Mouse (Mus musculus) urinary bladder, postnatal 4 days (tissue): ENCODE results near the gene Rabgap1l.
"Not testable (repeated sequence)": the region's sequence is repeated elsewhere in the genome, so short reads cannot be mapped to it uniquely, and the experiment has no call there.

Experiments used
- DNase-seq, 2 experiments: peaks; one replicate each; pipeline ENCODE4 v3.0.0; 2021 to 2022; ENCODE audit warnings: low spot score in 2 of 2

Rabgap1l gene

GRCm38 (mm10) chr1:160693094-160693447 lies 99.9 kb downstream of the Rabgap1l start:
- peak; percentile 86 to 88 for DNase-seq

- DNase-seq = no peak
Measured at GRCm38 (mm10) chr1:160692224-160693093, 100.6 kb downstream of the Rabgap1l start.

DNA sequence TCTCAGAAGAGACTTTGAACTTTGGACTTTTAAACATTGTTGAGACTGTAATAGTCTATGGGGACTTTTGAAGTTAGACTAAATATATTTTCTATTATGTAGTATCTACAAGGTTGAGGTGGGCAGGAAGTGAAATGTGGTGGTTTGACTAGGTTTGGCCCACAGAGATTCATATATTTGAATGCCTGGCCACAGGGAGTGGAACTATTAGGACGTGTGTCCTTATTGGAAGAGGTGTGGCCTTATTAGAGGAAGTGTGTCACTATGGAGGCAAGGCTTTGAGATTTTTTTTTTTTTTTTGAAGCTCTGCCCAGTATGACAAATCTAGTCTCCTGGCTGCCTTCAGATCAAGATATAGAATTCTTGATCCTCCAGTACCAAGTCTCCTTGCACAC lies 101.8 kb downstream of the Rabgap1l start:
- no peak for DNase-seq

DNA sequence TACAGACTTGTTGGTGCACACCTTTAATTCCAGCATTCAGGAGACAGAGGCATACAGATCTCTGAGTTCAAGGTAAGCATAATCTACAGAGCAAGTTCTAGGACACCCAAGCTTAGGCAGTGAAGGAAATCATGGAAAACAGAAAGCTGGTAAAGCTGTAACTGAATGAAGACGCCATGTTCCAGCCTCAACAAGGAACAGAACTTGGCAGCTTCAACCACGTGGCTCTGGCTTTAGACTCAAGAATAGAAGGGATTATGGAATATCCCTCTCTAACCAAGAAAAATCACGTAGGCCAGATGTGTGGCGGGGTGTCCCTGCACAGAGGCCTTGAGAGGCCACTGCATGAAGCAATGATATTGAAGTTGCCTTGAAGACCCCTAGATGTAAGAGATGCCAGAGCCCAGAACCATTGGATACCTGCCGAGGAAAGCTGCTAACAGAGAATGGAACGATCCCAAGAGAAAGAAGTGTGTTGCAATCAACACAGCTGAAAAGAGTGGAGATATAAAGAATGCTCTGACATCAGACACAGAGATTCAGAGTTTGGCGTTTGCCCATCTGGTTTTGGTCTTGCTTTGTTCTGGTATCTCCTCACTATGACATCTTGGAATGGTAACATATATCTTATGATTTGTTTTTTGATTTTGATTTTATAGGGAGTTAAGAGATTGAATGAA lies 102.4 kb downstream of the Rabgap1l start:
- no peak for DNase-seq

DNA sequence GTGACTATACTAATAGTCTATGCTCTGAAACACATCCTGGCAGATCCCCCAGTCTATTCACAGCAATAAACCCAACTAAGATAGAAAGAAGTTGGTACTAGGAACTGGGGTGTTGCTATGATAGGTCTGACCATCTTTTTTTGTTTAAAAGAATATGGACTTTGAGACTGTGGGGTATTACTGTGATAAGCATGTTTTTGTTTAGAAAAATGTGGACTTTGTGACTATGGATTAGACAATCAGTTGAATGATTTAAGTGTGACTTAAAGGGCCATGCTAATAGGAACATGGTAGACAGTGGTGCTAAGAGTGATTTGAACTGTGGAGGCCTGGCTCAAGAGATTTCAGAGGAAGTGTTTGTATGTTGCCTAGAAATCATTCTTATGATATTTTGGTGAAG lies 103.5 kb downstream of the Rabgap1l start:
- DNase-seq = no peak

GRCm38 (mm10) chr1:160684251-160684650 lies 108.8 kb downstream of the Rabgap1l start:
- no peak for DNase-seq

DNA sequence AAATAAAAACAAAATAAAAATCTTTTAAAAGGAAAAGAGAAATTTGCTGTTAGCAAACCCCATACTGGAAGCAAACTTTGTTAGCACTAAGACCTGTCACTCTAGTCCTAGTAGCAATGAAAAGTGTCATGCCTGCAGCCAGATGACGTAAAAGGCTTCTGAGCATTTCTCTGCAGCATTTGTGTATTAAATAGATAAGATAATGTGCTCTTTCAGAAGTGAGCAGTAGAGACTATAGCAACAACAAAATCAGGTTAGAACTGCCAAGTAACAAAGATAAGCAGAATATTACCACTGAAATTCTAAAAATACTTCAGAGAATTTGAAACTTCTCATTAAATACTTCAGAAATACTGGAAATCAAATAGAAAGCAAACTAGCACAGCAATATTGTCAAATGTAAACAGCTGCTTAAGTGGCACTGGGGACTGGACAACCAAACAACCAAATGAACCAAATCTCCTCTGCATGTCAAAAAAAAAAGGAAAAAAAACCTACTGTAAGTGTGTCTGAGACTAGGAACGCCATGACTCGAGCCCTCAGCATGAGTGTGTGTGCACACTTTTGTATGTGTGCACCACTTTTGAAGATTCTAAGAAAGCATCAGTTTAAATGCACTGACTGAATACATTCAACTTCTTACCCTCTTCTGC lies 111.5 kb downstream of the Rabgap1l start:
- DNase-seq = no peak

- DNase-seq = no peak
Measured at GRCm38 (mm10) chr1:160674763-160675162, 118.2 kb downstream of the Rabgap1l start.

DNA sequence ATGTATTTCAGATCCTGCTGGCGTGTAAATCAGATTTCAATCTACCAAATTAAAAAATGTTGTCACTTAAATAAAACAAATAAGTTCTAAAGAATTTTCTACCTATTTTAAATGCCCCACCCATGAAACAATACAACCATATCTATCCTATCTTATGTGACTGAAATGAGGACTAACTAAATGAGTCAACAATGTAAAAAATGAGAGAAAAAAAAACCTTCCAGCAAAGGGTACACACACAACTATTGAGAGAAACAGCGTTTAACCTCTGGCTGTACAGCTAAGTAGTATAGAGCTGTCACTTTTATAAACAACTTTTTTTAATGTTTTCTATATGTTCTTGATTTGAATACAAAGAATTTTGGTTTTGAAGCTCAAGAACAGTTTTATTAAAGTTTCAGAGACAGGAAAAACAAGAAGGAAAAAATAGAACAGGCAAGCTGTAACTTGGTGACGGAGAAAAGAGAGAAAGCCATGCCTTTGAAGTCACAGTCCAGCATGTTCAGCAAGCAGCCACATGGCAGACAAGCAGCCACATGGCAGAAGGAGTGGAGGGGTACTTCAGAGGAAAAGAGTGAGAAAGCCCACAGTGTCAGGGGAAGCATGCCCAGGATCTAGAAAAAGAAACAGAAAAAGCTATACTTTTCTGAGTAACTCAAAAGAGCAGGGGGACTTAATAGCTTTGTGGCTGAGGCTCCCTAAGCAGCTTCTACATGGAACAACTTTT lies 120.8 kb downstream of the Rabgap1l start:
- DNase-seq = no peak

- no peak for DNase-seq
Measured at GRCm38 (mm10) chr1:160655806-160656470, 137.1 kb downstream of the Rabgap1l start.

DNA sequence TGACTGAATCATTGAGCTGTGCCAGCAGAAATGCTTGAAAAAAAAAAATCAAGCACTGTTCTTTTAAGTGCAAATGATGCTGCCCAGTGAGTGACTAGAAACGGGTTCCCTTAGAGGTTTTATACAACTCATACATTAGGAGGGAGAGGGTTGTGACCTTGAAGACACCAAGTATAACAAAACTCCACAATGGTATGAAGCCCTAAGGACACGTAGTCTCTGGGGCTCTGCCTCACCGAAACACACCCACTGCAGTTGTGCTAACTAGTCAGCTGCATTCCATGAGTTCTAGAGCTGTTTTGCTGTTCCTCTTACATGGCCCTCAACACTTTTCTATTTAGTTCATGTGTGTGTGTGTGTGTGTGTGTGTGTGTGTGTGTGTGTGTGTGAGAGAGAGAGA lies 141.3 kb downstream of the Rabgap1l start:
- no peak for DNase-seq

- no peak for DNase-seq
Measured at GRCm38 (mm10) chr1:160645416-160645815, 147.6 kb downstream of the Rabgap1l start.

GRCm38 (mm10) chr1:160628213-160628932 lies 164.6 kb downstream of the Rabgap1l start:
- DNase-seq = no peak

DNA sequence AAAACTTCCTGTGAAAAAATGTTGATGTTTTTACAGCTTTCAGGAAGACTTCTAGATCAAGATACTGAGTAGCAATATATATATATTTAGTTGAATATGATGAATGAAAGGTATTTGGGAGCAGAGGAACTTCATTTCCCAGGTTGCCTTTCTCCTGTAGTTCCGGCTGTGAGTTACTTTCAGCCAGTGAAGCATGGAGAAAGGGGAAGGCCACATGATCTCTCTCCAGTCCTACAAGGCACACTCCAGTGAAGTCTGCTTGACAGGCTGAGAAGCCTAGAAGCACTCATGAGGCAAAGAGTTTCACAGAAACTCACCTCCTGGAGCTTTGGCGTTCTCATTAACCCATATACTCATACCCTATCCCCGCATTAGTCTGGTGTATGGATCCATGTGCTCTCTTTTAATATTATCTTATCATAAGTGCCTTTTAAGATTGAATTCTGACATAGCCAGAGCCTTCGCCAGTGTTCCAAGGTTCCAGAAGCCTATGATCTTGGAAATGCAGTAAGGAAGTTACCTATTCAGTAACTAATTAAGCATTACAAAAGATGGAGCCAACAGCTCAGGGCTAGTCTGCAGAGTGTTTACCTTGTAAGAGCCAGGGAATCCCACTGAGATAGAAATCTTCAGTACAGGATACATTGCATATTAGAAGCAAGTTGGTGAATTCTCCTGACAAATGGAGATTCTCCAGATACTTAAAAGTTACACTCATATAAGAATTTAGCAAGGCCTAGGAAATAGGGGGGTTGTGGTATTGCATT lies 168.5 kb downstream of the Rabgap1l start:
- DNase-seq = not testable (repeated sequence)

DNA sequence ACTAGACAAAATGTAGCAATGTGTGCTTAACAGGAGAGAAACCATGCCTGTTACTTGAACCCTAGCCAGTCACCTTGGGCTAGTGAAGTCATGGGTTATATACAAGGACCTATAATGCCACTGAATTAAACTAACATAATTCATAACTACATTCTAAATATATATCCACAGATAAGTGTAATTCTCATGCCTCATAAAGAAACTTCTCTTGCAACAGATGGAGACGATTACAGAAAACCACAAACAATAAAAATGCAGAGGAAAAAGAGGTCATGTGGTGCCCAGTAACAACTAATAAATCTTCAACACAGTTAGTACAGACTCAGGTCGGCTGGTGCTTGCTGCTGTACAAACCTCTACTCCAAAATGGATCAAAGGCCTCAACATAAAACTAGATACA lies 174.8 kb downstream of the Rabgap1l start:
- DNase-seq = no peak

GRCm38 (mm10) chr1:160606425-160606824 lies 186.6 kb downstream of the Rabgap1l start:
- no peak for DNase-seq

DNA sequence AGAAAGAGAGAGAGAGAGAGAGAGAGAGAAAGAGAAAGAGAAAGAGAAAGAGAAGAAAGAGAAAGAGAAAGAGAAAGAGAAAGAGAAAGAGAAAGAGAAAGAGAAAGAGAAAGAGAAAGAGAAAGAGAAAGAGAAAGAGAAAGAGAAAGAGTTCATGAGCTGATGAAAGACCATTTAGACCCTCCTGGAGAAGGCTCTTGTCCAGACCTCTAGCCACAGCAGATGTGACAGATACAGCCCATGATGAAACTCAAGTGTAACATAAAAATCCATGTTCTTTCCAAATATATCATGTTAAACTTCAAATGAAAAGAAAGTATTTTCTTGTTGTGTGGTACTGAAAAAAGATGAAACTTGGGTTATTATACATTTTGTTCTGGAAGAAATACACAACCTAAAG lies 189.7 kb downstream of the Rabgap1l start:
- DNase-seq = not testable (repeated sequence)

GRCm38 (mm10) chr1:160597369-160597768 lies 195.6 kb downstream of the Rabgap1l start:
- no peak for DNase-seq

DNA sequence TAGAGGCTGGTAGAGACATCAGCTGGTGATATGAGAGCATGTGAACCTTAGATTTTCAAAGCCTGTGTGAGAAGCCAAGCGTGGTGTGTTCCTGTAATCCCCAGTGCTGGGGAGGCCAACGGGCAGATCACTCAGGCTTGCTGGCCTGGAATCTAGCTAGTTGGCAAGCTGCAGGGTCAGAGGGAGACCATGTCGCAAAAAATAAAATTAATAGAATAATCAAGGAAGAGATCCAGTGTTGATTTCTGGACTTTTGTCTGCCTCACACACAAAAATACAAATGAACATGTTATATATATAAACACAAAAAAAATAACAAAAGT lies 196.1 kb downstream of the Rabgap1l start:
- no peak for DNase-seq

GRCm38 (mm10) chr1:160596252-160596947 lies 196.6 kb downstream of the Rabgap1l start:
- no peak for DNase-seq
